Mouse (Mus musculus): ENCODE measurements around the gene Cxcl12.

The Cxcl12 gene

GRCm38 (mm10) chr6:117218442-117219299 is 50.3 kb downstream of the Cxcl12 start:
- in situ Hi-C loops (cut with MboI; ENCODE audit: low sequenced_read_pairs) = no loop called here

GRCm38 (mm10) chr6:117219300-117219680 is 51.0 kb downstream of the Cxcl12 start:
- in situ Hi-C loops (cut with MboI; ENCODE audit: low sequenced_read_pairs) = no loop called here

- in situ Hi-C loops (cut with MboI; ENCODE audit: low sequenced_read_pairs) = no loop called here
Observed at GRCm38 (mm10) chr6:117219911-117220481, 51.7 kb downstream of the Cxcl12 start.

- in situ Hi-C loops (cut with MboI; ENCODE audit: low sequenced_read_pairs) = no loop called here
Observed at GRCm38 (mm10) chr6:117220831-117221345, 52.6 kb downstream of the Cxcl12 start.
